Mouse (Mus musculus) liver, embryonic 14.5 days (tissue): Measurements from ENCODE around the gene Cdc42se2. TPM values are rescaled to one million over a fixed set of nuclear protein-coding genes. Genes with fewer than 3 reads are reported as not detected.

Experiments
- ATAC-seq: fragments of 200-750 bp; cut with Nextera tagmentation; 2 replicates; pipeline ENCODE4 v1.8.0; 2017; ENCODE audit warnings: moderate number of reproducible peaks, mild to moderate bottlenecking, moderate library complexity; ENCODE audit not compliant: insufficient read depth
- DNase-seq, 3 experiments: peaks; one replicate each; pipeline ENCODE4 v3.0.0-alpha.2; 2012 to 2013; ENCODE audit warnings: low read depth in 3 of 3, low spot score in 3 of 3
- H3K27ac ChIP-seq: fragments of 300-500 bp; sonication (generic); 2 replicates; pipeline ENCODE4 v1.5.1; 2014; ENCODE audit warnings: moderate library complexity, mild to moderate bottlenecking, control low read depth, inconsistent platforms
- H3K27me3 ChIP-seq: fragments of 300-500 bp; sonication (generic); 2 replicates; pipeline ENCODE4 v1.6.1; 2014; ENCODE audit warnings: mild to moderate bottlenecking, low read length, moderate library complexity; ENCODE audit not compliant: control insufficient read depth, insufficient read depth
- H3K36me3 ChIP-seq: fragments of 300-500 bp; sonication (generic); replicated peaks from 2 replicates; pipeline ENCODE4 v1.6.1; 2014; ENCODE audit warnings: low read depth; ENCODE audit not compliant: control insufficient read depth, insufficient read depth
- H3K4me1 ChIP-seq, 2 experiments: fragments of 200-500 bp in 1 of 2; fragments of 300-500 bp in 1 of 2; sonication (generic) in 1 of 2; replicated peaks; 2 replicates each; pipeline ENCODE4 v1.6.1; 2012 to 2014; ENCODE audit warnings: antibody characterized with exemption in 1 of 2, inconsistent platforms in 1 of 2, low read length in 1 of 2; ENCODE audit not compliant: control insufficient read depth in 2 of 2, insufficient read depth in 2 of 2
- H3K4me2 ChIP-seq: fragments of 300-500 bp; sonication (generic); 2 replicates; pipeline ENCODE4 v1.6.1; 2014; ENCODE audit warnings: low read depth, mild to moderate bottlenecking, control low read depth, moderate library complexity
- H3K4me3 ChIP-seq, 2 experiments: fragments of 200-500 bp in 1 of 2; fragments of 300-500 bp in 1 of 2; sonication (generic) in 1 of 2; 2 replicates each; pipeline ENCODE4 v1.5.1; 2012 to 2014; ENCODE audit warnings: low read depth in 2 of 2, low read length in 2 of 2, mild to moderate bottlenecking in 2 of 2, control low read depth in 1 of 2, inconsistent platforms in 1 of 2, moderate library complexity in 1 of 2; ENCODE audit not compliant: insufficient read depth in 1 of 2
- H3K9ac ChIP-seq: fragments of 300-500 bp; sonication (generic); replicated peaks from 2 replicates; pipeline ENCODE4 v1.6.1; 2014; ENCODE audit warnings: mild to moderate bottlenecking, control low read depth, moderate library complexity
- H3K9me3 ChIP-seq: fragments of 300-500 bp; sonication (generic); 2 replicates; pipeline ENCODE4 v1.6.1; 2016; ENCODE audit warnings: low read length, mixed read lengths; ENCODE audit not compliant: control insufficient read depth
- CTCF ChIP-seq: IDR thresholded peaks from 2 replicates; pipeline ENCODE4 v1.5.1; 2016; ENCODE audit warnings: antibody characterized with exemption, low read depth, control low read depth
- EP300 ChIP-seq: IDR thresholded peaks from 2 replicates; pipeline ENCODE4 v1.6.1; 2016; ENCODE audit warnings: antibody characterized with exemption, low read depth
- WGBS: fragments of 180-500 bp; shearing (Covaris S2); extraction: QIAGEN DNeasy Blood & Tissue Kit; methylation state at CpG from one replicate; pipeline ENCODE4 v1.1.7; 2014; ENCODE audit not compliant: insufficient replicate concordance; 5-methylcytosine and 5-hydroxymethylcytosine counted together
- polyA plus RNA-seq, 2 experiments: library from polyadenylated mRNA; depleted of rRNA in 1 of 2; stranded (reverse) in 1 of 2; unstranded in 1 of 2; fragments of >200 nt; fragmentation: Nextera tagmentation in 1 of 2; extraction: Ambion mirVana in 1 of 2; gene quantifications; 2 replicates each; pipeline versions ENCODE4 v1.2.1 to v1.2.3; 2012 to 2014

Gene Cdc42se2
- polyA plus RNA-seq, 2 experiments = 9.2 to 15.5 TPM

DNA sequence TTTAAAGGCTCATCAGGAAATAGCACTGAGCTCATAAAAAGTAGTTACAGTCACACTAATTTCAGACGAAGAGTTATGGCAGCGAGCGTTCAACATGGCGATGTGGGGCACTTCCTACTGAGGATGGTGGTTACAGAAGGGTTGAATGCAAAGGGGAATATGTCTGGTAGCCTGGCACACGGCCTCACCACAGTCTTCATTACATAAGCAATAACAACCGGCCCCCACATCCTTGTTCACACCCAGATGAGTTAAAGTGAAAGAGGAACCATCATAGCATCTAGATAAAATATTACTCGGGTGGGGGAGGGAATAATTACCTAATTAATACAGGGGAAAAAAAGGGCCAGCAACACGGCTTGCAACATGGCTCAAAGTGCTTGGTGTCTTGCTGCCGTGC lies 20.2 kb upstream of the Cdc42se2 start:
- H3K9me3 ChIP-seq = no peaks in the 10 kb centered on the region
- H3K4me3 ChIP-seq = no peak overlapping the region
- TF ChIP-seq EP300 (no peak), CTCF (no peak)
- 25% methylated on average over 9 of the region's 9 CpGs for WGBS
- ATAC-seq = no peak
- DNase-seq = peak in 1 of 3 experiments; percentile 27
- no peak overlapping the region for H3K4me2 ChIP-seq
- H3K9ac ChIP-seq = no peak overlapping the region
- H3K4me1 ChIP-seq = peaks cover 0 to 17% of the 10 kb centered on the region in 2 experiments; a peak in 2 of 4 replicates
- no peaks in the 10 kb centered on the region for H3K27me3 ChIP-seq
- H3K36me3 ChIP-seq = no peaks in the 10 kb centered on the region
- no peak overlapping the region for H3K27ac ChIP-seq

- no peak overlapping the region for H3K27ac ChIP-seq
Measured at GRCm38 (mm10) chr11:54806891-54807290, 19.4 kb upstream of the Cdc42se2 start.

DNA sequence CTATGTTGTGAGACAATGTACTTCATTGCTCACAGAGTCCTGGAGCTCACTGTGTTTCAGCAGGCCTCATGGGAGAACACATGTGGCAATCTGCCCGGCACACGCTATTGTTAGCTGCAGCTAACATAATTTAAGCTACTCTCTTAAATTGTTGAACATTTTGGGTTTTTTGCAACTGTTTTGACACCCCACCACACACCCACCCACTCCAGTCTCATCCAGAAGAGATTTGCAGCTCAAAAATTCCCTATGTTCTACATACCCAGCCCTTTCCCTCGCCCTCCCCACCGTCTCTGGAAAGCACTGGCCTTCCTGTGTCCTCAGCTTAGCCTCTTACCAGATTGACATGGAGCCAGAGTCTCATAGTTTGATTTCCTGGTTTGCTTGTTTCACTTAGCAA lies 17.7 kb upstream of the Cdc42se2 start:
- WGBS = 74% methylated on average over 4 of the region's 4 CpGs
- no peak for DNase-seq
- TF ChIP-seq CTCF (no peak), EP300 (no peak)

More at GRCm38 (mm10) chr11:54806891-54807290, 19.4 kb upstream of the Cdc42se2 start:
- ATAC-seq = no peak
- Histone ChIP-seq H3K27me3 (no peaks in the 10 kb centered on the region), H3K9me3 (no peaks in the 10 kb centered on the region), H3K9ac (no peak overlapping the region), H3K4me1 (peaks cover 0 to 17% of the 10 kb centered on the region in 2 experiments; a peak in 2 of 4 replicates), H3K4me3 (no peak overlapping the region), H3K36me3 (no peaks in the 10 kb centered on the region), H3K4me2 (no peak overlapping the region)
- no peak for DNase-seq
- no peak for TF ChIP-seq EP300
- no peak for TF ChIP-seq CTCF
- WGBS = 87% methylated on average over 28 of the region's 28 CpGs

GRCm38 (mm10) chr11:54802621-54803020 lies 15.1 kb upstream of the Cdc42se2 start:
- TF ChIP-seq CTCF (no peak), EP300 (no peak)

More for the DNA sequence above, 17.7 kb upstream of the Cdc42se2 start:
- no peak for ATAC-seq
- no peaks in the 10 kb centered on the region for H3K9me3 ChIP-seq
- no peaks in the 10 kb centered on the region for H3K27me3 ChIP-seq
- H3K4me3 ChIP-seq = no peak overlapping the region
- H3K9ac ChIP-seq = no peak overlapping the region
- H3K4me2 ChIP-seq = no peak overlapping the region
- no peak overlapping the region for H3K27ac ChIP-seq
- H3K4me1 ChIP-seq = peaks cover 0 to 12% of the 10 kb centered on the region in 2 experiments; a peak in 2 of 4 replicates
- H3K36me3 ChIP-seq = no peaks in the 10 kb centered on the region

DNA sequence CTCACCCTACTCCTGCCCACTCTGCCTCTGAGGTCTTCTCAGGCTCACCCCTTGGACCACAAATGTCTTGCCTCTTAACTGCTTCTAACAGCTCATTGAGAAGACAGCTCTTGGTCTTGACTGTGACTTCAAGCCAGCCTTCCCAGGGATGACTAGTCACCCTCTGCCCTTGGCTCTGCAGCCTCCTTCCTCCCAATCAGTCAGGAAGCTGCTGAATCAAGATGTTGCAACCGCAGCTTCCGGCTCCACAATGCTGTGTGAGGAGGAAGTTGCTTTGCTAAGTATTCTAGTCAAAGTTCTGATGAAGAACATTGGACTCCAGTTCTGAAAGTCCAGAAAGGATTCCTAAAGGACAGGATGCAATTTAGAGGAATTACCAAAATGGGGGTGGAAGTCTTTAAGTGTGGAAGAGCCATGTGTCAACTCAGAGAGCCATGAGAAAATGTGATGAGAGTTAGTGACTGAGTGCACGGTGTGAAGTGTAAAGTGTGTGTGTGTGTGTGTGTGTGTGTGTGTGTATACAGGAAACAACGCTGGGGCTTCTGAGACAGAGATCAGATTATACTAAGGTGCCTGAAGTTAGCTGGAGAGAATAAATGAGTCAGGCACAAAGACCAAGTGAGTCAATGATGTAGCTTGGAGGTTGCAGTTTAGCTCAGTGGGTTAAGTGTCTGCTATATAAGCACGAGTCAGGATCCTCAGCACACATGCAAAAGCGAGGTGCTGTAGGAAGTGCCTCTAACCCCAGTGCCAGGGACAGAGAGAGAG lies 14.5 kb upstream of the Cdc42se2 start:
- ATAC-seq = peak; percentile 51; the same call in 1 of the 2 replicates
- WGBS = 7% methylated on average over 6 of the region's 6 CpGs
- Histone ChIP-seq H3K4me1 (peaks cover 0 to 4% of the 10 kb centered on the region in 2 experiments; a peak in 2 of 4 replicates), H3K9ac (no peak overlapping the region), H3K4me2 (no peak overlapping the region), H3K9me3 (no peaks in the 10 kb centered on the region), H3K27ac (no peak overlapping the region), H3K4me3 (no peak overlapping the region), H3K36me3 (no peaks in the 10 kb centered on the region), H3K27me3 (no peaks in the 10 kb centered on the region)
- peak in 1 of 3 experiments; percentile 33 for DNase-seq
- TF ChIP-seq CTCF = no peak
- TF ChIP-seq EP300 = no peak

More at GRCm38 (mm10) chr11:54802621-54803020, 15.1 kb upstream of the Cdc42se2 start:
- Histone ChIP-seq H3K4me3 (no peak overlapping the region), H3K27ac (no peak overlapping the region), H3K4me2 (no peak overlapping the region), H3K9me3 (no peaks in the 10 kb centered on the region), H3K4me1 (peaks cover 0 to 10% of the 10 kb centered on the region in 2 experiments; a peak in 2 of 4 replicates), H3K9ac (no peak overlapping the region), H3K36me3 (no peaks in the 10 kb centered on the region), H3K27me3 (no peaks in the 10 kb centered on the region)
- no peak for DNase-seq
- ATAC-seq = no peak
- 37% methylated on average over 6 of the region's 6 CpGs for WGBS
